Mouse (Mus musculus): ENCODE measurements around the gene Dusp14.

Gene Dusp14

GRCm38 (mm10) chr11:84011576-84011975 is 57.5 kb downstream of the Dusp14 start:
- no peak for DNase-seq

GRCm38 (mm10) chr11:84011050-84011449 is 58.0 kb downstream of the Dusp14 start:
- DNase-seq, result no peak

DNA sequence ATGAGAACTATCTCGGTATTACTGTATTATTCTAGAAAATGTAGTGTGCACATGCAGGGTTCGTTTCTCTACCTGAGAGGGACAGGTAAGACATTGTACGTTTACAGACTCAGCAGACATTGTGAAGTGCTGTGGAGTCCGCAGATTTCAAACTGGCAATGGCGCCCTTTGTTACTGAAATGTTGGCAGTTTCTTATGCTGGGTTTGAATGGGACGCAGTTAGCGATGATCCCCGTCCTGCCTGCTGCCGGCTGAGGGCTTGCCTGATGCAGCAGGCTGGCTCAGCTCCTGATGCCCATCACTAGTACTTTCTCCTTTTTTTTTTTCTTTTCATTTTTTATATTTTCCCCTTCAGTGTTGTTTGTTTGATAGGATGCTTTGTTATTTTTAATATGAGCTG is 58.6 kb downstream of the Dusp14 start:
- DNase-seq, result no peak

- peak; percentile 18 for DNase-seq
These were observed 60.1 kb downstream of the Dusp14 start for GRCm38 (mm10) chr11:84009001-84009400.

- no peak for DNase-seq
These were observed 65.1 kb downstream of the Dusp14 start for GRCm38 (mm10) chr11:84003986-84004385.

GRCm38 (mm10) chr11:84001257-84001656 is 67.8 kb downstream of the Dusp14 start:
- no peak for DNase-seq

DNA sequence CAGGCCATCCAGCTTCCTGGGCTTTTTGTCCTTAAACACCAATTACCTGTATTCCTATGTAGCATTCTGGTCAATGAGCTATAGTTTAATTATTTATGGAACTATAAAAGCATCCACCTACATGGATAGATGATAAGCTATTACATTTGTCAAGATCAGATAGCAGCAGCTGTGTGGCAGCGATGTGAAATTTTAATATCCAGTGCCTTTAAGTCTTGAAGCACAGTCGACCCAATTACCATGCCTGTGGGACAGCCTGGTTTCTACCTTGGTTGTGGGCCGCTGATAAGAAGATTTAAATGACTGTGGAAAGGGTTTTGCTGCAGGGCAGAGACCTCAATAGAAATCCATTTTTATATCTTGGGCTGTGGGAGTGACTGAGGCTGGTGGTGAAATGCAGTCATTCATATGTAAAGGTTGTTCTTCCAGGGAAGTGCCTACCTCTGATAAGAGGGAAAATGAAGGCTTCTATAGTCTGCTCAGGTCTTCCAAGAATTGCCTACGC is 69.6 kb downstream of the Dusp14 start:
- DNase-seq, result no peak

- DNase-seq, result no peak
These were observed 70.1 kb downstream of the Dusp14 start for GRCm38 (mm10) chr11:83998993-83999392.

Data from thymus, postnatal 25 days (tissue).